Mouse (Mus musculus) hematopoietic stem cell, adult 5-6 weeks (primary cell): ENCODE measurements around the gene Rarres2. TPM values are rescaled to one million over a fixed set of nuclear protein-coding genes. Genes with fewer than 3 reads are reported as not detected.
A peak's percentile ranks its signal among the peaks of the same experiment; 100 is the strongest.

ENCODE experiments used
- ATAC-seq, 2 experiments: fragments of 125-278 bp in 1 of 2; replicated peaks in 1 of 2; 2 replicates each; pipeline ENCODE4 v1.8.0; 2016 to 2017; ENCODE audit warnings: inconsistent platforms in 2 of 2, mild to moderate bottlenecking in 2 of 2, moderate number of reproducible peaks in 2 of 2, low read depth in 1 of 2, moderate TSS enrichment in 1 of 2; ENCODE audit not compliant: low FRiP score in 2 of 2, poor library complexity in 2 of 2, severe bottlenecking in 2 of 2, insufficient read depth in 1 of 2, low TSS enrichment in 1 of 2
- total RNA-seq: library from RNA; stranded (forward); fragments of 172-1452, 232-1000 nt; gene quantifications from 2 replicates; pipeline ENCODE4 v1.2.3, GENCODE M21; 2017

The Rarres2 gene
- total RNA-seq, 1 experiment from 2014 or later, result not detected

GRCm38 (mm10) chr6:48553819-48554218 lies 18.8 kb downstream of the Rarres2 start:
- ATAC-seq, result no peak

DNA sequence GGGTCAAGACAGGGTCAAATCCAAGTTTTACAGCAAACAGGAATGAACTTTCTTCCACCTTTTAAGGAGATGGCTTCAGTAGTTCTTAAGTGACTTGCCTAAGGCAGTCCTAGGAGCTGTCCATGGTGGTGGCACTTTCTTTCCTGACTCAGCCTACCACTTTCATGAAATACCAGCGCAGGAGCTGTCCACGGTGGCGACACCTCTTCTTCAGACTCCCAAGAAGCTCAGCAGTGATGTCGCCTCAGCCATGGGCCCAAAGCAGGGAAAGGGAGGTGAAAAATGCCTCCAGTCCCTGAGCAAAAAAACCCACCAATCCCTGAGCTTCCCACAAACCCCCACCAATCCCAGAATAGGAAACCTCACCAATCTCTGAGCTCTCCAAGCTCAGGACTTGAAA lies 19.7 kb downstream of the Rarres2 start:
- ATAC-seq, result no peak

GRCm38 (mm10) chr6:48548314-48548713 lies 24.3 kb downstream of the Rarres2 start:
- no peak for ATAC-seq

DNA sequence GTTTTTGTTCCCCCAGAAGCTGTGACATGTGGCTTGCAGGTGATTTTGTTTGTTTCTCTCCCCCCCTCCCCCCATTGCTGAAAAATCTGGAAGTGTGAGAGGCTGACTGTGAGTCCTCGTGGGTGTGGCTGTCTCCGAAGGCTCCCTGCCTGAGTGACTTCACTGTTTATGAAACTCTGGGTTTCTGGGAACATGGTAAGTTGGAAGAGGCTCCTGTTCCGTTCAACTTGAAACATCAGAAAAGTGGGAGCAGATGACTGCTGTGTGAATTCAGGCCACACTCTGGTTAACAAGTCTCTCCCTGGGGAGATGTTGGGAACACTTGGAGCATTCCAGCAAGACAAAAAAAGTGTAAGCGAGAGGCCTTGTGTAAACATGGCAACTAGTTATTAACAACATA lies 25.7 kb downstream of the Rarres2 start:
- ATAC-seq, result no peak

DNA sequence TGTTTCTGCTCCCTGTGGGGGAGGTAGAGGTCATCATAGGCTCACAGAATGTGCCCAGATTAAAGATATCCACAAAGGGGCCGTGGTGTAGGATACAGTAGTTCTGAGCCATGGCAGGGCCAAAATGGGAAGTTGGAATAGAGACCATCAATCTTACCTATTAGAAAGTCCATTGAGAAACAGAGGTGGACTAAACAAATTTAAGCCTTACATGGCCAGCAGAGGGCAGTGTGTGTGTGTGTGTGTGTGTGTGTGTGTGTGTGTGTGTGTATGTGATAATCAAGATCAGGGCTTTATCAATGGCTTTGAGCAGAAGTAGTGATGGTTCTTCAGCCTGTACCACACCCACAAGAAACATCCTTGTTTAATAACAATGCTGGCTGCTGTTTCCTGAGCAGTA lies 26.3 kb downstream of the Rarres2 start:
- ATAC-seq, result 0 out of 4 replicates have a peak, but pooled peaks of 1 of the 2 experiments have one; percentile 13

GRCm38 (mm10) chr6:48545251-48545650 lies 27.3 kb downstream of the Rarres2 start:
- ATAC-seq, result no peak

GRCm38 (mm10) chr6:48542631-48543030 lies 30.0 kb downstream of the Rarres2 start:
- ATAC-seq, result no peak

- peak; percentile 29 to 47; a peak in 3 of 4 replicates for ATAC-seq
Observed at GRCm38 (mm10) chr6:48541560-48542450, 30.8 kb downstream of the Rarres2 start.

DNA sequence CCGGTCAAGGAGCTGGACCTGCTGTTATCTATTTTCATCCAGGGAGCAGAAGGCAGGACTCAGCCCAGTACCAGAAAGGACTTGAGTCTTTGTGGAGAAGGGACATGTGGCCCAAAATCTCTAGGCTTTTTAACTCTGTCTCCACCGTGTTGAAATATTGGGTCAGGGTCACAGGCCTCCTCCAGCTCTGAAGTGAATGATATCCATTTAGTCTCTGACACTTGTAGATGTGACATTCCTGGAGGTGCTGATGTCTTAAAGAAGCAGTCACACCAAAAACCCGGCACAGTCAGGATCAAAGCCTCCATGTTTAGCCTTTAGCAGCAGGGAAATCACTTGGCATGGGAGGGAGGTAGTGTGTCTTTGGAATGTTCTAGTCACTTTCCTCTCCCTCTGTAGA lies 31.9 kb downstream of the Rarres2 start:
- ATAC-seq, result no peak

- no peak for ATAC-seq
Observed at GRCm38 (mm10) chr6:48539860-48540259, 32.7 kb downstream of the Rarres2 start.

DNA sequence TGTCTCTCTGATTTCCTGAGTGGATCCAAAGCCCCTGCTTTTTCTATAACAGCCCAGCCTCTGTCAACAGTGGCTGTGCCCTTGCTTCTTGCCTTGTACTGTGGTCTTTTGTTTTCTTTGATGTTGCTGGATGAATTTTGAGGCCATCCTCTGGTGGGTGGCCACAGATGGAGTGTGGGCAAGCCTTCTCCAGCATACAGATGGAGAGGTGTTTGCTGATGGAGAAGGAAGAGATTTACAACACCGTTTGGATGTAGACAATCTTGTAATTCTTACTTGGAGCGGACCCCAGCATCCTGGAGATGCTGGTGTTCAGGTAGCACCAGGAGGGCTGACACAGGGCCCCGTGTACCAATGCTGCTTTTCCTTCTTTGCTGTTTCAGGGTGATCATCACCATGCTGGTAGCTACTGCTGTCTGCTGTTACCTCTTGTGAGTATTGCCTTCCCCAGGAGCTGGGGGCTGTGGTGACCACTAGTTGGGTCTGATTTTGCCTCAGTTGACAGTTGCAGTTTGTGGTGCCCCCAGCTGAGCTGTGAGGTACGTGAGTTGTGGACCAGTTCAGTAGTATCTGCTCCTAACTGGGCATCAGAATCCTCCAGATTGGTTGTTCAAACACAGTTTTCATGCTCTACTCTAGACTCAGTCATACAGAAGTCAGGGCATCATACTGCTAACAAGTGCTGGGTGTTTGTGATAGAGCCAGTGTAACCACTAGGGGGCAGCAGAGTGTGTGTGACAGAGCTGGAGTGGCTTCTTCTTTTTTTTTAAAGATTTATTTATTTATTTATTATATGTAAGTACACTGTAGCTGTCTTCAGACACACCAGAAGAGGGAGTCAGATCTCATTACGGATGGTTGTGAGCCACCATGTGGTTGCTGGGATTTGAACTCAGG lies 33.5 kb downstream of the Rarres2 start:
- peak; percentile 41 to 50; a peak in 2 of 4 replicates for ATAC-seq

DNA sequence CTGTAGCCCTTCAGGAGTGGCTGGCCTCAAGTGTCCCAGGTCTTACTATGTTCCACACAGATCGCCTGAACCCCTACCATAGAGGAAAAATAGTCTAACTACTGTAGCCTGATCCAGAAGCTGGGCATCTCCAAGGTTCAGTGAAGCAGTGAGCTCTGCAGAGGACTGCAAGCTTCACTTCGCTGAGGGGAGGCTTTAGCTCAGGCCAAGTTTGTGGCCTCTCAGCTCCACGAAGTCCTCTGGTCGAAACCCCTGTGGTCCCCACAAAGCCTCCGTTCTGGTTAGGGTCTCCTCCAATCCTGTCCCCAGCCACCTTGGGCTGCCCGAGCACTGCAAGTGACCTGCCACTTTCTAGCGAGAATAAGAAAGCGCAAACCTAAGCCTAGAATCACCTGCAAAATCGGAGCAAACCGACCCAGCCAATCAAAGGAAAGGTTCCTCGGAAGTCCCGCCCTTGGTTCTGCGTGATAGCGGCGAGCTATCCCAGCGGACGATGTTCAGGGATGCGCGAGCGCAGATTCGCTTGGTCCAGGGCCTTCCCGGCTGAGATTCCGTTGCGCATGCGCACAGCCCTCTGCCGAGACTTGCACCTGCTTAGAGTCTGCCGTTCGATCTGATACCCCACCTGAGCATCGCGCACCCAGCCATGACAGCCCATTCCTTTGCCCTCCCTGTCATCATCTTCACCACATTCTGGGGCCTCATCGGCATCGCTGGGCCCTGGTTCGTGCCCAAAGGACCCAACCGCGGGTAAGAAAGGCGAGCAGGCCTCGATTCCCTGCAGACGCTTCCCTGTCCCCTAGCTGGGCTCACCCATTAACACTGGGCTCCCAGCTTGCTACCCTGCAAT lies 35.3 kb downstream of the Rarres2 start, which contains the start of gene Atp6v0e2:
TSS of gene Atp6v0e2 (plus strand) at position 511 of the 850 bp plus-strand sequence.
- no peak for ATAC-seq

DNA sequence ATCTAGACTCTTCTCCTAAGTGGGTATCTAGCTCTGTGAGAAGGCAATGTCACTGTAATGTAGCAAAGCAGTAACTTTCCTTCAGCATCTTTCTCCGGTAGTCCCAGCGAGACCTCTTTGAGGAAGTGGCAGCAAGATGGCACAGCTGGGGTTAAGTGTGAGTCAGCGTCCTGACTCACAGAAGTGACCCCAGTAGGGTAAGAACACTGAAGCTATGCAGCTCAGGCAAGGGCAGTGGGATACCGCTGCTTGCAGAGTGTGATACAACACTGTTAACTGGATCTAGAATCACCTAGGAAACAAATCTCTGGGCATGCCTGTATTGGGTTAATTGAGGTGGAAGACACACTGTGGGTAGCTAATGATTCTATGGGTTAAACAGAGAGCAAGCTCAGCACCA lies 36.5 kb downstream of the Rarres2 start:
- no peak; a peak in 1 of 4 replicates for ATAC-seq

GRCm38 (mm10) chr6:48534913-48535312 lies 37.7 kb downstream of the Rarres2 start:
- ATAC-seq, result no peak

DNA sequence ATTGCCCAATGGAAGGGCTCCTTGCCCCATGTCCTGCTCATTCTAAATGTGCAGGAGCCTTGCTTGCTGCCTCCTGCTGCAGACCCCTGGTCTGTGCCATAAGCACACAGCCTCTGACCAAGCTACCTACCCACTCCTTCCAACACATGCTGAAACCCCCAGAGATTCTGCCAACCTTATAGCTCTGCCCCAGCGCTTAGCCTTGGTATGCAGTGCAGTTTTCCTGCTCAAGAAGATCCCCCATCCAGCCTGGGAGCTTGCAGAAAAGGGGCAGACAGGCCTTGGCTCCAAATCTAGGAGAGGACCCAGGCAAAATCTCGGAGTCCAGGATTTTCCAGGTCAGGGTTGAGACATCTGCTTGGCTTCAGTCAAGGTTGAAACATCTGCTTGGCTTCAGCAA lies 39.1 kb downstream of the Rarres2 start:
- no peak for ATAC-seq

DNA sequence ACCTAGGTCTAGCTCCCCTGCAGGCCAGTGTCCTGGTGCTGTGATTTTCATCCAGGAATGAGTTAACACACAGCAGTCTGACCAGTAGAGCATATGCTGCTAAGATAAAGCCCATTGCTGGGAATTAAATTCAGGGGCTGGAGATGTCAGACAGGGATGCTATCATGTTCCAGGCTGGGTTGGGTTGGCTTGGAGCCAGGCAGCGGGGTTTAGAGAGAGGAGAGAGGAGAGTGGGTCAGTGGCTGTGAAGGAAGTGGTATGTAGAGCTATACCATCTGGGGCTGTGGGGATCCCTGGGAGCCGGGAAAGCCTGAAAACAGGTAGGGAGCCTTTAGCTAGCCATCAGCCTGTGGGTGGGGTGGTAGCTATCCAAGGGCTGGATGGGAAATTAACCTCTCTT lies 41.7 kb downstream of the Rarres2 start:
- no peak for ATAC-seq

- no peak for ATAC-seq
Observed at GRCm38 (mm10) chr6:48529871-48530440, 42.6 kb downstream of the Rarres2 start.
